Mouse (Mus musculus) intestine, embryonic 16.5 days (tissue): ENCODE measurements at regions not wholly inside any gene's neighbourhood (a gene's known extent, or its start where the extent isn't known, plus 50 kb on each side); places are given as distances from the start of the nearest gene placed in this dataset.
"Not testable (repeated sequence)": the region's sequence is repeated elsewhere in the genome, so short reads cannot be mapped to it uniquely, and the experiment has no call there.

Experiments
- ATAC-seq: fragments of 200-750 bp; cut with Nextera tagmentation; 2 replicates; pipeline ENCODE4 v1.8.0; 2017; ENCODE audit warnings: moderate TSS enrichment, moderate library complexity
- H3K27ac ChIP-seq: fragments of 300-500 bp; sonication (generic); 2 replicates; pipeline ENCODE4 v1.5.1; 2014; ENCODE audit warnings: mild to moderate bottlenecking, low read length
- H3K27me3 ChIP-seq: fragments of 300-500 bp; sonication (generic); replicated peaks from 2 replicates; pipeline ENCODE4 v1.6.1; 2014; ENCODE audit warnings: low read length, control low read depth, mixed read lengths; ENCODE audit not compliant: control insufficient read depth, insufficient read depth
- H3K36me3 ChIP-seq: fragments of 300-500 bp; sonication (generic); 2 replicates; pipeline ENCODE4 v1.6.1; 2014; ENCODE audit warnings: low read length, control low read depth; ENCODE audit not compliant: control insufficient read depth, insufficient read depth
- H3K4me1 ChIP-seq: fragments of 300-500 bp; sonication (generic); 2 replicates; pipeline ENCODE4 v1.6.1; 2014; ENCODE audit warnings: low read length, control low read depth, mixed read lengths; ENCODE audit not compliant: control insufficient read depth, insufficient read depth
- H3K4me2 ChIP-seq: fragments of 300-500 bp; sonication (generic); 2 replicates; pipeline ENCODE4 v1.6.1; 2014; ENCODE audit warnings: low read depth, low read length, control low read depth
- H3K4me3 ChIP-seq: fragments of 300-500 bp; sonication (generic); 2 replicates; pipeline ENCODE4 v1.5.1; 2014; ENCODE audit warnings: mild to moderate bottlenecking, low read length
- H3K9ac ChIP-seq: fragments of 300-500 bp; sonication (generic); 2 replicates; pipeline ENCODE4 v1.6.1; 2014; ENCODE audit warnings: low read depth, low read length
- H3K9me3 ChIP-seq: fragments of 300-500 bp; sonication (generic); 2 replicates; pipeline ENCODE4 v1.6.1; 2016; ENCODE audit warnings: low read length, control low read depth; ENCODE audit not compliant: control insufficient read depth
- WGBS: fragments of 180-500 bp; shearing (Covaris S2); extraction: QIAGEN DNeasy Blood & Tissue Kit; methylation state at CpG from one replicate; pipeline ENCODE4 v1.1.7; 2014; 5-methylcytosine and 5-hydroxymethylcytosine counted together

GRCm38 (mm10) chr9:85637274-85637673, 111.9 kb downstream of the Ibtk start:
- no peak for ATAC-seq
- no peaks in the 10 kb centered on the region for H3K27me3 ChIP-seq
- 62% methylated on average over 3 of the region's 3 CpGs for WGBS

GRCm38 (mm10) chr9:85636131-85636447, 113.0 kb downstream of the Ibtk start:
- Histone ChIP-seq H3K4me3 (no peak overlapping the region), H3K27ac (no peak overlapping the region), H3K27me3 (no peaks in the 10 kb centered on the region), H3K36me3 (no peaks in the 10 kb centered on the region), H3K4me2 (no peak overlapping the region), H3K4me1 (no peaks in the 10 kb centered on the region), H3K9me3 (peaks cover 2% of the 10 kb centered on the region; the same call in 1 of the 2 replicates), H3K9ac (no peak overlapping the region)
- no peak for ATAC-seq
- 64% methylated on average over 3 of the region's 3 CpGs for WGBS

More at GRCm38 (mm10) chr9:85637274-85637673, 111.9 kb downstream of the Ibtk start:
- Histone ChIP-seq H3K9ac (no peak overlapping the region), H3K4me1 (no peaks in the 10 kb centered on the region), H3K9me3 (peaks cover 2% of the 10 kb centered on the region; the same call in 1 of the 2 replicates), H3K27ac (no peak overlapping the region), H3K36me3 (no peaks in the 10 kb centered on the region), H3K4me3 (no peak overlapping the region), H3K4me2 (no peak overlapping the region)

- Histone ChIP-seq H3K9me3 (peaks cover 2% of the 10 kb centered on the region; the same call in 1 of the 2 replicates), H3K4me2 (no peak overlapping the region), H3K27ac (no peak overlapping the region), H3K27me3 (no peaks in the 10 kb centered on the region), H3K36me3 (no peaks in the 10 kb centered on the region), H3K4me3 (no peak overlapping the region), H3K9ac (no peak overlapping the region), H3K4me1 (no peaks in the 10 kb centered on the region)
- ATAC-seq: no peak
- 87% methylated on average over 12 of the region's 12 CpGs for WGBS
These were observed 113.5 kb downstream of the Ibtk start for GRCm38 (mm10) chr9:85635438-85636130.

- H3K27me3 ChIP-seq, ATAC-seq, H3K4me3 ChIP-seq, H3K36me3 ChIP-seq, H3K4me1 ChIP-seq, H3K27ac ChIP-seq, H3K9ac ChIP-seq, H3K4me2 ChIP-seq, H3K9me3 ChIP-seq: not testable (repeated sequence)
- WGBS: 87% methylated on average over 3 of the region's 3 CpGs
These were observed 114.3 kb downstream of the Ibtk start for GRCm38 (mm10) chr9:85634786-85635185.

GRCm38 (mm10) chr9:85617972-85618371, 131.2 kb downstream of the Ibtk start:
- Histone ChIP-seq H3K4me1 (no peaks in the 10 kb centered on the region), H3K4me2 (no peak overlapping the region), H3K9ac (no peak overlapping the region), H3K36me3 (no peaks in the 10 kb centered on the region), H3K27ac (no peak overlapping the region), H3K27me3 (no peaks in the 10 kb centered on the region), H3K4me3 (no peak overlapping the region), H3K9me3 (no peaks in the 10 kb centered on the region)
- 85% methylated on average over 3 of the region's 3 CpGs for WGBS
- no peak for ATAC-seq

GRCm38 (mm10) chr9:85617177-85617777, 131.9 kb downstream of the Ibtk start:
- H3K9ac ChIP-seq: no peak overlapping the region
- H3K4me3 ChIP-seq: no peak overlapping the region
- no peak overlapping the region for H3K27ac ChIP-seq
- H3K36me3 ChIP-seq: no peaks in the 10 kb centered on the region
- WGBS: 69% methylated on average over 2 of the region's 2 CpGs
- no peak overlapping the region for H3K4me2 ChIP-seq
- no peak for ATAC-seq
- H3K4me1 ChIP-seq: no peaks in the 10 kb centered on the region
- H3K27me3 ChIP-seq: no peaks in the 10 kb centered on the region
- no peaks in the 10 kb centered on the region for H3K9me3 ChIP-seq

GRCm38 (mm10) chr9:85616266-85616869, 132.8 kb downstream of the Ibtk start:
- H3K27me3 ChIP-seq: no peaks in the 10 kb centered on the region
- no peaks in the 10 kb centered on the region for H3K9me3 ChIP-seq
- no peaks in the 10 kb centered on the region for H3K36me3 ChIP-seq
- H3K4me1 ChIP-seq: no peaks in the 10 kb centered on the region
- WGBS: 79% methylated on average over 12 of the region's 12 CpGs
- no peak overlapping the region for H3K4me3 ChIP-seq
- no peak overlapping the region for H3K9ac ChIP-seq
- ATAC-seq: no peak
- H3K27ac ChIP-seq: no peak overlapping the region
- H3K4me2 ChIP-seq: no peak overlapping the region

- ATAC-seq: no peak
- Histone ChIP-seq H3K4me1 (no peaks in the 10 kb centered on the region), H3K4me2 (no peak overlapping the region), H3K9me3 (no peaks in the 10 kb centered on the region), H3K4me3 (no peak overlapping the region), H3K27ac (no peak overlapping the region), H3K9ac (no peak overlapping the region), H3K27me3 (no peaks in the 10 kb centered on the region), H3K36me3 (no peaks in the 10 kb centered on the region)
- WGBS: 68% methylated on average over 3 of the region's 3 CpGs
These were observed 140.0 kb downstream of the Ibtk start for GRCm38 (mm10) chr9:85609152-85609551.

GRCm38 (mm10) chr9:85596959-85597358, 152.2 kb downstream of the Ibtk start:
- ATAC-seq: no peak
- H3K4me1 ChIP-seq: no peaks in the 10 kb centered on the region
- H3K9ac ChIP-seq: no peak overlapping the region
- H3K9me3 ChIP-seq: no peaks in the 10 kb centered on the region
- no peak overlapping the region for H3K27ac ChIP-seq
- WGBS: 40% methylated on average over 2 of the region's 2 CpGs
- H3K4me3 ChIP-seq: no peak overlapping the region
- no peak overlapping the region for H3K4me2 ChIP-seq
- no peaks in the 10 kb centered on the region for H3K36me3 ChIP-seq
- H3K27me3 ChIP-seq: no peaks in the 10 kb centered on the region
